Mouse (Mus musculus): ENCODE measurements around the gene Itgb2. TPM values are rescaled to one million over a fixed set of nuclear protein-coding genes. Genes with fewer than 3 reads are reported as not detected.

Gene Itgb2
- total RNA-seq, 2 experiments from 2014 or later: 342 to 400 TPM

DNA sequence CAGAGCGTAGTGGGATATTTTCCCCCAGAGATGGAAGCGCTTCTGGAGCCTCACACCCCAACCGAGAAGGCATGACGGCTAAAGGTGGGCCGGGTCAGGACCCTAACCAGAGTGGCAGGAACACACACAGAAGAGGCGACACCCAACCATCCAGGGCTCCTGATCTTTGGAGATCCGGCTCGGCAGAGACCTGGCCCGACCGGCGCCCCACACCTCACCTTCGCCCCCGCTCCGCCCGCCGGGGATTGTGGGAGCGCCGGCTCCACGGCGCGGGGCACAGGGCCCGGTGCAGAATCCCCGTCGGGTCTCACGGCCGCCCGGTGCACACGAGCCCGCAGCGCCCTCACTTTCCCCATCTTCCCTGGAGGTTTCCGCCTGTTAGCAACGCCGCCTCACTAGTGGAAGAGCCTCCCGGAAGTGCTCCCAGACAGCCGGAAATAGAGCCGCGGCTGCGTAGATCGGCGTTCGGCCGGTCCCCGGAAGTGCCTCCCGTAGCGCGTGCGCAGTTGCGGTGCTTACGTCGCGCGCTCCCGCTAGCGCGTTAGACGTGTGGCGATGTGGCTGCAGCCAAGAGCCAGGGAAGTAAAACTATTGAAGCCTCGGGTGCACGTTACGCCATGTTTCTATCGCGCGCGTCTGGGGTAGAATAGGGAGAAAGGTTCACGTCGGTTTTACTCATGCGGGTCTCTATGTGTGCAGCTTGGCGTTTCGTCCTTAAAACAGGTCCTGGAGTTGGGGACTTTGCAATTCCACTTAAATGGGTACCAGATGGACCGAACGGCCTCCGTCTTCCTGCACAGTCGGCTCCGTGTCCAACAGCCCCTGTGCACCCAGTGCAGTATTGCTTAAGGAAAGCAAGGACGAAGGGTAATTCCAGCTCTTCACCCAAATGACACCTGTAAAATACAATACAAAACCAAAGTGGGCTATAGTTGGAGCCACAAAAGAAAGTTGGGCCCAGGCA lies 14.4 kb upstream of the Itgb2 start, which contains the start of gene Fam207a:
Gene Fam207a, minus strand, starts transcription at position 401 of the 964 bp plus-strand sequence.
- ATAC-seq (ENCODE audit: poor library complexity, severe bottlenecking): peak; percentile 85

GRCm38 (mm10) chr10:77516379-77516951 lies 13.6 kb upstream of the Itgb2 start:
- no peak for ATAC-seq (ENCODE audit: poor library complexity, severe bottlenecking)

- peak; percentile 49 for ATAC-seq (ENCODE audit: poor library complexity, severe bottlenecking)
These were observed 12.9 kb upstream of the Itgb2 start for GRCm38 (mm10) chr10:77517066-77517620.

- ATAC-seq (ENCODE audit: poor library complexity, severe bottlenecking): no peak
These were observed 12.3 kb upstream of the Itgb2 start for GRCm38 (mm10) chr10:77517801-77518200.

- ATAC-seq (ENCODE audit: poor library complexity, severe bottlenecking): peak; percentile 39
These were observed 10.9 kb upstream of the Itgb2 start for GRCm38 (mm10) chr10:77519191-77519590.

DNA sequence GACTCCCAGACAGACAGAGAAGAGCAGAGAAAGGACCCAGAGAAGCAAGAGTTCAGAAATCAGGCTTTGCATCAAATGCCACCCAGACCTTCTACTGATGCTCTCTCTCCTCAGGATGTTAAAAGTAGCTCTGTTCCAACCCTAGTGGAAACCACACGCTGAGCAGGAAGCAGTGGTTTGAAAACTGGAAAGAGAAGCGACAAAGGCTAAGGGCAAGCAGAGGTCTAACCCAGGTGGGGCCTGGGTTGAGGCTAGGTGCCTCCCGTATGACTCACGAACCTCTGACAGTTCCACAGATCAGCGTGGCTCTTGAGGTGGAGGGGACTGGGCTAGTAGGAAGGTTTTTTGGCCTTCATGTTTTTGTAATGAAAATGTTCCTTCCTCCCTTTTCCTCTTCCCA lies 9.6 kb upstream of the Itgb2 start:
- peak; percentile 8; the same call in 1 of the 2 replicates for ATAC-seq (ENCODE audit: poor library complexity, severe bottlenecking)

DNA sequence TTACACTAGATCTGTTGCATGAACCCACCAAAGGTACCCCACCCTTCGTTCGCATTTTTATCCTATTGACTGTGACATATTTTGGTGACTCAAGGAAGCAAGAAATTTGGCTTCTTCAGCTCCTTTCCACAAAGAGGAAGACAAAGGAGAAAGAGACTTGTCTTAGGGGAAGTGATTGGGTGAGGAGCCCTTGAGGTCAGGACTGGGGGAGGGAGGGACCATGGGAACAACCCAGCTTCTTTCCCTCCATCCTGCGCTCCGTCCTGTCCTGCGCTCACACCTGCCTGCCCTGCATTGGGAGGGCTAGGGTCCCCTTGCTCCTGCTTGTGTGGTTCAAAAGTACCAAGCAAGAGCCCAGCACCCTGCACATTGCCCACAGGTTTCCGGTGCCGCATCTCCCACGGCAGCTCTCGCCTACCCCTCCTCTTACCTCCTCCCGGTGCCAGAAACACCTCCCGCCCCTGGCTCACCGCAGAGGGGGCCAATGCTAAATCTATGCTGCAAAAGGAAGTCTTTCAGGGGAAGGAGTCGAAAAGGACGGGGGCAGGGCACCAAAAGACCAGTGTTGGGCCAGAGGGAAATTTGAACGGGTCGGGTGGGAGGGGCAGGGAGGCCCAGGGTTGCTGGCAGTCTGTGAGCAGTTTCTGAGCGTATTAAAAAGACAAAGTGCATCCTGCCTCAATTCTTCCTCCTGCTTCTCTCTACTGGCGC lies 7.9 kb upstream of the Itgb2 start:
- ATAC-seq (ENCODE audit: poor library complexity, severe bottlenecking): peak; percentile 62

- no peak for ATAC-seq (ENCODE audit: poor library complexity, severe bottlenecking)
These were observed 7.3 kb upstream of the Itgb2 start for GRCm38 (mm10) chr10:77522746-77523145.

- ATAC-seq (ENCODE audit: poor library complexity, severe bottlenecking): peak; percentile 36
These were observed 6.7 kb upstream of the Itgb2 start for GRCm38 (mm10) chr10:77523321-77523720.

DNA sequence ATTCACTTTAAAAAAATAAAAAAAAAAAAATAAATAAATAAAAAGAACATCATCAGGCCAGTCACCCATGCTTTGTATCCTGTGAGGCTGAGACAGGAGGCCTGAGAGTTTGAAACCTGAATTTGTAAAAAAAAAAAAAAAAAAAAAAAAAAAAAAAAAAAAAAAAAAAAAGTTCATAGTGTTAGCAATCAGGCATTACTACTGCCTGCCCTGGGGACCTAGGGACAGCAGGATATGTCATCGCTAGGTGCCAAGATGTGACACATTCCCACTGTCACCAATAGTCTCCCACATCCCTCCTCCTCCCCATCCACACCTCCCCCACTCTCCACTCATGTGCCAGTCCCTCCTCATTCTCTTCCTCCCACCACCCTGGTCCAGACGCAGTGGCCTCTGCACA lies 3.6 kb upstream of the Itgb2 start:
- ATAC-seq (ENCODE audit: poor library complexity, severe bottlenecking): no peak

DNA sequence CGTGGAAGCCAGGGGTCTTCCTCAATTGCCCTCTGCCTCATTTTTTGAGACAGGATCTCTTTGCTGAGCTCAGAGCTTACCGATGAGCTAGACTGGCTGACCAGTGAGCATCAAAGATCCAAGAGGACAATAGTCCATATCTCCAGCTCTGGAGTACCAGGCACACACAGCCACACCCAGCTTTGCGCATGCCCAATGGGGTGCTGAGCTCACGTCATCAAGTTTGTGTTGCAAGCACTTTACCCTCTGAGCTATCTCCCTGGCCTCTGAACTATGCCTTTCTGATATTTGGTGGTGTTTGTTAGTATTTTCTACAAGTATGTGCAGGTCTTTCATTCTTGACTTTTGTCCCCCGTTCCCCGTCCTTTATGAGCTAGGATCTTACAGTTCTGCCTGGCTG lies 1.4 kb upstream of the Itgb2 start:
- no peak for ATAC-seq (ENCODE audit: poor library complexity, severe bottlenecking)

GRCm38 (mm10) chr10:77531026-77532019 lies 1.3 kb downstream of the Itgb2 start:
- ATAC-seq (ENCODE audit: poor library complexity, severe bottlenecking): peak; percentile 67

DNA sequence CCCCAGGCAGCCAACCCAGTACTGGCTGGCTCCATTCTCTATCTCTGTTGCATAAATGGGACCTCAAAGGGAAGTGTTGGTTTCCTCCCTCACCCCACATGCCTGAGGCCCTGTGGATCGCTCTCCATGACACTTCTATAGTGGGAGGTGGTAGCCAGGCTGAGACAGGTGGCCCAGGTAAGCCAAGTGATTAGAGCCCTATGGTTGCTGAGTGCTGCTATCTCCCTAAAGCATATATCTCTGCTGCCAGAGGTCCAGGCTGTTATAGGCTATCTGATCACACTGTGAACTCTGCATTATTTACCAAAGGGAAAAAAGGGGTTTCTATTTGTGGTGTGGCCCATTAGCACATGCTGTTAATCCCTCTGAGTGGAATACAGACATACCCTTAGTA lies 2.0 kb downstream of the Itgb2 start:
- peak; percentile 13 for ATAC-seq (ENCODE audit: poor library complexity, severe bottlenecking)

GRCm38 (mm10) chr10:77536727-77537126 lies 6.7 kb downstream of the Itgb2 start:
- peak; percentile 76 for ATAC-seq (ENCODE audit: poor library complexity, severe bottlenecking)

- peak; percentile 26 for ATAC-seq (ENCODE audit: poor library complexity, severe bottlenecking)
These were observed 7.5 kb downstream of the Itgb2 start for GRCm38 (mm10) chr10:77537215-77538209.

DNA sequence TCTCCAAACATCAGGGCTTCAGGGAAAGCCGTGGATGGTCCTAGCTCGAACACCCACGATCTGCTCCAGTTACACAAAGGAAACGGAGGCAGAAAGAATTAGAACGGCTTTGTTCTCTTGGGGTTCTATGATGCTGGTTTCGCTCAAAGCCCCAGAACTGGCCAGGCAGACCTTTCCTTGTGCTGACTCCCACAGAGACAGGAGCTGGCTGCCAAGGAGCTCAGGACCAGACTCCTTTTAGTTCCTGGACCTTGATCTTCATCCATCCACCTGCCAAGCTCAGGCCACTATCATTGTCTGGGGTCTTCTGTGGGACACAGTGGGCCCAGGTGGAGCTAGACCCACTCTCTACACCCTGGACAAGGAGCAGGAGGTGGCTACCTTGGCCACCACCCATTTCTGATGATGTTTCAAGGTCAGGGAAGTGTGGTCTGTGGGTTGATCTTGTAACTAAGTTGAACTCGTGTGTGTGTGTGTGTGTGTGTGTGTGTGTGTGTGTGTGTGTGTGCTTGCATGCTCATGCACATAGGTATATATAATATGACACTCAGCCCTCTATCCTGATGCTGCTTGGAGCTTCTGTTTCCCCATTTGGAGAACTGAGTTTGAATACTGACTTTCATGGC lies 9.4 kb downstream of the Itgb2 start:
- no peak for ATAC-seq (ENCODE audit: poor library complexity, severe bottlenecking)

DNA sequence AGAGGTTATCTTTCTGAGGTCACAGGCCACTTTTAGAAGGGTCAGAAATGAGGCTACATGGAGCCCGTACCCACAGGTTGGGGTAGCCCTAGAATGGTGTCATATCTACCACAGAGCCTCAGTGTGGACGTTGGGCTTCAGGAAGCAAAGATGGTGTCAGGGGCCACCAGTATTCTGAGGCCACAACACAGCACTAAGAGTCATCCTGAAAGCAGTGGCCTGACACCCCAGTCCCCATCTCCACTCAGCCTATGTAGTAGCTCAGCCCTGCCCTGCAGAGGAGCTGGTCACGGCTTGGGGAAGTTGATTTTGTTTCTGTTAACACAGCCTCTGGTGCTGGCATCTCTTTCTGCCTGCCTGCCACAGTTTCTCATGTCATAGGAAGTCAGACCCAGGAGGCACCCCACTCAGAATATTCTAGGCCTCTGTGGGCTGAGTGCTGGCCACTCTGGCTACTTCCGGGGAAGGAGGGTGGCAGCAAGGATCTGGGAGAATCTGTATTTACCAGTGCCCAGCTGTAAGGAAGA lies 10.6 kb downstream of the Itgb2 start:
- ATAC-seq (ENCODE audit: poor library complexity, severe bottlenecking): peak; percentile 28

Measured in megakaryocyte, adult 5-6 weeks (primary cell).